Mouse (Mus musculus) hindbrain, embryonic 12.5 days (tissue): ENCODE measurements around the gene Crhbp. TPM values are rescaled to one million over a fixed set of nuclear protein-coding genes. Genes with fewer than 3 reads are reported as not detected.

ENCODE experiments used
- ATAC-seq: fragments of 200-750 bp; cut with Nextera tagmentation; 2 replicates; pipeline ENCODE4 v1.8.0; 2017; ENCODE audit warnings: moderate TSS enrichment; ENCODE audit not compliant: low FRiP score
- H3K27ac ChIP-seq: fragments of 300-500 bp; sonication (generic); 2 replicates; pipeline ENCODE4 v1.5.1; 2016; ENCODE audit warnings: mild to moderate bottlenecking
- H3K27me3 ChIP-seq: fragments of 300-500 bp; sonication (generic); 2 replicates; pipeline ENCODE4 v1.6.1; 2016; ENCODE audit warnings: mild to moderate bottlenecking
- H3K36me3 ChIP-seq: fragments of 300-500 bp; sonication (generic); 2 replicates; pipeline ENCODE4 v1.6.1; 2016; ENCODE audit warnings: mild to moderate bottlenecking
- H3K4me1 ChIP-seq: fragments of 300-500 bp; sonication (generic); 2 replicates; pipeline ENCODE4 v1.6.1; 2016
- H3K4me2 ChIP-seq: fragments of 300-500 bp; sonication (generic); replicated peaks from 2 replicates; pipeline ENCODE4 v1.6.1; 2016; ENCODE audit warnings: mild to moderate bottlenecking
- H3K4me3 ChIP-seq: fragments of 300-500 bp; sonication (generic); 2 replicates; pipeline ENCODE4 v1.5.1; 2016; ENCODE audit warnings: mild to moderate bottlenecking
- H3K9ac ChIP-seq: fragments of 300-500 bp; sonication (generic); 2 replicates; pipeline ENCODE4 v1.6.1; 2016; ENCODE audit warnings: mild to moderate bottlenecking, moderate library complexity
- H3K9me3 ChIP-seq: fragments of 300-500 bp; sonication (generic); replicated peaks from 2 replicates; pipeline ENCODE4 v1.6.1; 2016; ENCODE audit warnings: mild to moderate bottlenecking
- WGBS: fragments of 180-500 bp; shearing (Covaris S2); methylation state at CpG from one replicate; pipeline ENCODE4 v1.1.7; 2016; 5-methylcytosine and 5-hydroxymethylcytosine counted together
- polyA plus RNA-seq: library from polyadenylated mRNA; unstranded; fragments of >200 nt; fragmentation: Nextera tagmentation; extraction: Ambion mirVana; gene quantifications from 2 replicates; pipeline ENCODE4 v1.2.1, GENCODE M21; 2016

Gene Crhbp
- 3.8 and 6.2 TPM in 2 replicates for polyA plus RNA-seq

DNA sequence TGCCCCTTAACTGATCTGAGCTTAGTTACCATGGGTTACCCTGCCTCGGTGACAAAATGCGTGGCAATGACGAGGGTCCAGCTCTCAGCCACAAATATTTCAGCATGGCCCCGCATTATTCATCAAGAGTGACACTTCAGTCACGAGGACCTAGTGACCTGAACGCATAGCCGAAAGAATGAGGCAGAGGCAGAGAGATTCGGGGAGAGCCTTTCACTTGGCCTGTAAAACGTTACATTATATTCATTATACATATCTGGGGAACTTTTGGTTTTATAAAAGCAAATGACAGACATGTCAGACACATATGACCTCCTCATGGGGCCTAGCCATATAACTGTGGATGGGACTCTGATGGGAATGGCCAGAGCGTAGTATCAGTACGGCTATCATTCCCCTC lies at the start of gene Crhbp:
Gene Crhbp, minus strand, starts transcription at position 101 of the 400 bp plus-strand sequence.
- H3K4me2 ChIP-seq: peak within 1 kb of the TSS; percentile 78
- peak within 1 kb of the TSS; percentile 38 for H3K4me3 ChIP-seq
- H3K9ac ChIP-seq: peak within 1 kb of the TSS; percentile 48
- H3K36me3 ChIP-seq: no peaks in the 10 kb centered on the region
- ATAC-seq: no peak
- no peak within 1 kb of the TSS for H3K27ac ChIP-seq
- H3K4me1 ChIP-seq: peaks cover 17% of the 10 kb centered on the region
- H3K27me3 ChIP-seq: peaks cover 38% of the 10 kb centered on the region
- WGBS: 41% methylated on average over 11 of the region's 11 CpGs
- no peaks in the 10 kb centered on the region for H3K9me3 ChIP-seq

DNA sequence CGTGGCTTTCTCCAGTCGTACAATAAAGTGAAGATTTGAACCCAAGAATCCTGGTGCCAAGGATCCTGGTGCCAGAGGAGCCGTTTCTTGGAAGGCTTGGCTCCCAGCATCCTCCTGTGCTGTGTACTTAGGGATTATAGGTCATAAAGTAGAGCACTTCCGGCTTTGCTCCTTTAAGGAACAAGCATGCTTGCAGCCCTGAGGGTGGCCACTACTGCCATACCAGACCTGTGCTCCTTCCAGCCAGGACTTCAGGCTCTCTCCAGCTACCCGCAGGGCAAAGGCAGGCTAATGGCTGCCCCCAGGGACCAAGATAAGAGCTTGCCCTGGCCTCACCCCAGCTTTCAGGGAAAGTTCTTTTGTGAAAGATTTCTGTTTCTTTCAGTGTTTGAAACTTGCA lies 48.6 kb upstream of the Crhbp start:
- H3K9me3 ChIP-seq: no peaks in the 10 kb centered on the region

DNA sequence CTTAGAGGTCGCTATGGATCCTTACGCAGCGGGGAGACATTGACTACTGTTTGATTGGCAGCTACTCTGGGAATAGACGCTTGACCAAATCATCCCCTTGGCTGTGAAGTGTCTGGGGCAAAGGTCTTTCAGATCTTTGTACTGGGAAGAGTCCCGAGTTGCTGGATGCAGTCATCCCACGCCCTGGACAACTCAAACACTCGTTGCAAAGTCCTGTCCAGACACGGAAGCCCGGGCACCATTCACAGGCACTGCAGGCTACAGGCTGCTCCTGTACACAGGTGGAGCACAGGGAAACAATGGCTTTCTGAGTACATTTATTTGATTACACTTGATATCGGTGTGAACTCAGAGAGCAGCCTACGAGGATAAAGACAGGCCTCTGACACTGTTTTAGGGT lies 46.6 kb upstream of the Crhbp start:
- no peak overlapping the region for H3K4me3 ChIP-seq
- H3K27me3 ChIP-seq: no peaks in the 10 kb centered on the region
- H3K9me3 ChIP-seq: no peaks in the 10 kb centered on the region

More for the DNA sequence above, 48.6 kb upstream of the Crhbp start:
- H3K36me3 ChIP-seq: no peaks in the 10 kb centered on the region
- no peak overlapping the region for H3K4me3 ChIP-seq
- no peaks in the 10 kb centered on the region for H3K27me3 ChIP-seq
- ATAC-seq: no peak
- H3K4me2 ChIP-seq: no peak overlapping the region
- no peak overlapping the region for H3K27ac ChIP-seq
- H3K9ac ChIP-seq: no peak overlapping the region
- 72% methylated on average over 5 of the region's 5 CpGs for WGBS
- H3K4me1 ChIP-seq: no peaks in the 10 kb centered on the region

DNA sequence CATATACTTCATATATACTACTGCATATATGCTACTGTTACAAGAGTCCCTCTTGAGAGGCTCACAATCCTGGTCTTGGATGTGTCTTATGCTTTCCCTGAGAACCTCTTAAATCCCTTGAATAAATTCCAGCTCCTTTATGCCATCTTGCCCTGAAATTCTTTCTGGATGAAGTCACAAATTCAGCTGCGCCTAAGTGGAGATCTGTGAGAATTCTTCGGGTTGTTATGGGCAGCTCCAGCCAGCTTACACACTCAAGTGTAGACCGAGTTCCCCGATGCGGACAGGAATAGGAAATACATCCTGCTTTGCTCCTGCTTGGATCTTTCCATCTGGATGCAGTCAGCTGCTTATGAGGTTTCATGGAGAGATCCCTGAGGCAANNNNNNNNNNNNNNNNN lies 39.9 kb upstream of the Crhbp start:
- no peak for ATAC-seq
- H3K36me3 ChIP-seq: no peaks in the 10 kb centered on the region
- no peak overlapping the region for H3K9ac ChIP-seq
- H3K4me1 ChIP-seq: no peaks in the 10 kb centered on the region
- peaks cover 4% of the 10 kb centered on the region; the same call in 1 of the 2 replicates for H3K27me3 ChIP-seq
- no peak overlapping the region for H3K4me2 ChIP-seq
- H3K9me3 ChIP-seq: no peaks in the 10 kb centered on the region
- H3K27ac ChIP-seq: no peak overlapping the region
- 60% methylated on average over 5 of the region's 5 CpGs for WGBS
- no peak overlapping the region for H3K4me3 ChIP-seq

More for the DNA sequence above, 46.6 kb upstream of the Crhbp start:
- Histone ChIP-seq H3K36me3 (no peaks in the 10 kb centered on the region), H3K4me1 (no peaks in the 10 kb centered on the region), H3K9ac (no peak overlapping the region), H3K27ac (no peak overlapping the region), H3K4me2 (no peak overlapping the region)
- no peak for ATAC-seq
- WGBS: 69% methylated on average over 11 of the region's 11 CpGs

DNA sequence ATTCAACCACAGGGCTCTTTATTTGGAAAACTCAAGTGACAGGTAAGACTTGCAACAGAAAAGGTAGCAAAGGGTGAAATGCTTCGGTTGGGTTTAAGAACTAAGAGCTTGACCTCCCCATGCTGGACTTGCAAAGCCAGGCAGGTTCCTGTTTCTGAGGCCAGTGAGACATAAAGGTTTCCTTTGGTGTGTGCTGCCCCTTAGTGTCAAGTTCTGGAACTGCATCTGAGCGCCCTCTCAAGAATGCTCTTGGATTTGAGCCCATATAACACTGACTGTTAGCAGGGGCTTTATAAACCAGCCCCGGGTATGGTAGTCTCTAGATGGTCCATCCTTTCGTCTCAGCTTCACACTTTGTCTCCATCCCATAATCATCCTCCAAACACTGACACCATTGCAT lies 36.7 kb upstream of the Crhbp start:
- Histone ChIP-seq H3K9ac (no peak overlapping the region), H3K27ac (no peak overlapping the region), H3K4me3 (no peak overlapping the region), H3K4me1 (no peaks in the 10 kb centered on the region), H3K27me3 (peaks cover 4% of the 10 kb centered on the region; the same call in 1 of the 2 replicates), H3K36me3 (no peaks in the 10 kb centered on the region), H3K4me2 (no peak overlapping the region), H3K9me3 (no peaks in the 10 kb centered on the region)
- WGBS: 24% methylated on average over 4 of the region's 4 CpGs
- ATAC-seq: peak; percentile 63; the same call in 1 of the 2 replicates

DNA sequence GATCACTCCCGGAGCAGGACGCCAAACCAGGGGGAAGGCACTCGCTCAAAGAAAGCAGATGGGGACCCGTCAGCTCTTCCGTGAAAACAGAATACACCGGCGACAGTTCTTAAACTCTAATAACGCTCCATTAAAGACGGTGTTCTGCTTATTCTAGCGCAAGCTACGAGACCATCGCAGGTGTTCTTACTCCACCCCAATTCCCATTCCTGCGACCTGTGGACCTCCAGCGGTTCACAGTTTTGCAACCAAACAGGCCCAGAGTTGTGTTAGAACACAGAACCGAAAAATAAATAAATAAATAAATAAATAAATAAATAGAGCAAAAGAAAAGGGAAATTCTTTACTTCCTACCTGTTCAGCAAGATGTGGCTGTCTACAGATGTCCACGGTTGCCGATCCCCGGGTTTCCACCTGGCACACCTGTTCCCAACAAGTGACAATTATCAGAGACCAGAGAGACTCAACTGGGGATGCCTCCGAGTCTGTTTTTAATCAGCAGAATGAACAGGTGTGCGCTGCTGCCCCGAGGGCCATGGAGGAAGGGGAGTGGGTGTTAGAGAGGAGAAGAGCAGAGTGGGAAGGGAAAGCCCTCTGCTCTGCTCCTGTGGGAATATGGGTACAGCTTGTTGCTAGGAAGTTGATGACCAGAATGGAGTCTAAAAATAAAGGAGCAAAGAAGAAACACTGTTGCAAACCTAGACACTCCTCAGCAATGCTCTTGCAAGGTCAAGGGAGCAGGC lies 34.1 kb upstream of the Crhbp start, which contains the start of gene S100z:
Gene S100z, minus strand, starts transcription at position 51 of the 743 bp plus-strand sequence.
- peaks cover 4% of the 10 kb centered on the region; the same call in 1 of the 2 replicates for H3K27me3 ChIP-seq
- ATAC-seq: no peak
- no peaks in the 10 kb centered on the region for H3K9me3 ChIP-seq
- H3K4me2 ChIP-seq: no peak within 1 kb of the TSS
- WGBS: 86% methylated on average over 21 of the region's 21 CpGs
- no peak within 1 kb of the TSS for H3K4me3 ChIP-seq
- H3K4me1 ChIP-seq: no peaks in the 10 kb centered on the region
- no peak within 1 kb of the TSS for H3K27ac ChIP-seq
- H3K36me3 ChIP-seq: no peaks in the 10 kb centered on the region
- H3K9ac ChIP-seq: no peak within 1 kb of the TSS

DNA sequence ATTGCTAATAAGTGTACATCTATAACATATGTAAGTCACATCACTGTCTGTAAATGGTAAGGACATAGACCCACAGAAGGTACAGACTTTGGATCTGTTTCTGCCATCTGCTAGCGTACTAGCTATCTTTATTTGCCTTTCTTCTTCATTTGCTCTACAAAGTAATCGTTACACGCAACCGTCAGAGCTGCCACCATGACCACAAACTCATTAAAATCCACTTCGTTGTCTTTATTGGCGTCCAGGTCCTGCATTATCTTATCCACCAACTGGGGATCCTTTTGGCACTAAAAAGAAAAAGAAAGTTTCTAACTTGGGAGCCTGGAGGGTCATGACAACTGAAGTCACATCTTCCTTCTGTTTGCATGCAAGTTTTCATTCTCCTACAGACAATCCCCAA lies 32.4 kb upstream of the Crhbp start:
- no peaks in the 10 kb centered on the region for H3K36me3 ChIP-seq
- no peaks in the 10 kb centered on the region for H3K9me3 ChIP-seq
- no peak overlapping the region for H3K9ac ChIP-seq
- H3K4me1 ChIP-seq: no peaks in the 10 kb centered on the region
- no peak for ATAC-seq
- no peak overlapping the region for H3K4me3 ChIP-seq
- no peak overlapping the region for H3K4me2 ChIP-seq
- no peak overlapping the region for H3K27ac ChIP-seq
- peaks cover 4% of the 10 kb centered on the region; the same call in 1 of the 2 replicates for H3K27me3 ChIP-seq
- WGBS: 90% methylated on average over 6 of the region's 6 CpGs

DNA sequence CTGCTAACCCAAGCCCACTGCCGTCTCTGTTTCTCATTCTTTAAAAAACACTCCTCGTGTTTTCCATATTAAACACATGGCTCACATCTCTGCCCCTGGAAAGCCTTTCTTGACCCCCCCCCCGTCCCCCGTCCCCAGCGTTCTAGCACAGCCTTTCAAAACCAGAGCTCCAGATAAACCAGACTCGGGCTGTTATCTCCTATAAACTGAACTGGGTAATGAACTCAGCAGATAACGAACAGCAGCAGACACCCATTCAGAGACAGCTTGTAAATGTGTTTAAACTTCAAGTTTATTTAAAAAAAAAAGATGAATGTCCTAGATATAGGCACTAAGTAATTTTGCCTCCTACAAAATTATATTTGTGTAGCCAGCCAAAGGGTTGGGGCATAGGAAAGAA lies 30.4 kb upstream of the Crhbp start:
- no peaks in the 10 kb centered on the region for H3K27me3 ChIP-seq
- H3K36me3 ChIP-seq: no peaks in the 10 kb centered on the region
- 78% methylated on average over 7 of the region's 7 CpGs for WGBS
- ATAC-seq: no peak
- no peak overlapping the region for H3K9ac ChIP-seq
- H3K9me3 ChIP-seq: no peaks in the 10 kb centered on the region
- H3K4me3 ChIP-seq: no peak overlapping the region
- no peaks in the 10 kb centered on the region for H3K4me1 ChIP-seq
- H3K4me2 ChIP-seq: no peak overlapping the region
- H3K27ac ChIP-seq: no peak overlapping the region

DNA sequence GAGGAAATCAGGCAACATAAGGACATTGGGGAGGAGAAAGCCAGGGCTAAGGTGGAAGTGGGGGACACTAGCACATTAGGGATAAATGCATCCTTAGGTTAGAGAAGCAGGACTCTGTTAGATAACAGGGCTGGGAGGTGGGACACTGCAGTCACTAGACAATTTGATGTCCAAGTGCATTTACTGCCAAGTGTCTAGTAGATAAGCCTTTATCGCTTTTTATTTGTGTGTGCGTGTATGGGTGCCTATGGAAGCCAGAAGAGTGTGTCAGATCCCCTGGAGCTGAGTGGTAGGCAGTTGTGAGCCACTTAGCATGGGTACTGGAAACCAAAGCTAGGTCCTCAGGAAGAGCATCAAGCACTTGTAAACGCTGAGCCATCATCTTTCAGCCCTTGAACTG lies 29.6 kb upstream of the Crhbp start:
- no peak for ATAC-seq
- no peak overlapping the region for H3K9ac ChIP-seq
- whole genome bisulfite sequencing: 85% methylated on average over 3 of the region's 3 CpGs
- no peak overlapping the region for H3K27ac ChIP-seq
- no peak overlapping the region for H3K4me2 ChIP-seq
- H3K27me3 ChIP-seq: no peaks in the 10 kb centered on the region
- H3K4me3 ChIP-seq: no peak overlapping the region
- H3K36me3 ChIP-seq: no peaks in the 10 kb centered on the region
- H3K4me1 ChIP-seq: no peaks in the 10 kb centered on the region
- no peaks in the 10 kb centered on the region for H3K9me3 ChIP-seq

DNA sequence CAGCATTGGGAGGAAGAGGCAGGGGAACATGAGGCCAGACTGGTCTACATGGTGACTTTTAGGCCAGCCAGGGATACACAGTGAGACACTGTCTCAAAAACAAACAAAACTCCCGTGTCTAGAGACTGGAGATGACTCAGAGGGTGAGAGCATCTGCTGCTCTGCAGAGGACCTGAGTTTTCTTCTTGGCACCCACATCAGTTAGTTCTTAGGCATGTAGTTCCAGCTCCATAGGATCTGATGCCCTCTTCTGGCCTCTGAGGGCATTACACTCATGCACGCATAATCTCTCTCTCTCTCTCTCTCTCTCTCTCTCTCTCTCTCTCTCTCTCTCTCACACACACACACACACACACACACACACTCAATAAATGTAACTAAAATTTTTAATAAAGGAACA lies 26.2 kb upstream of the Crhbp start:
- Histone ChIP-seq H3K9me3 (no peaks in the 10 kb centered on the region), H3K36me3 (no peaks in the 10 kb centered on the region), H3K27me3 (no peaks in the 10 kb centered on the region), H3K4me3 (no peak overlapping the region), H3K4me2 (no peak overlapping the region), H3K4me1 (no peaks in the 10 kb centered on the region), H3K27ac (no peak overlapping the region), H3K9ac (no peak overlapping the region)
- ATAC-seq: no peak
- 83% methylated on average over 2 of the region's 2 CpGs for WGBS

DNA sequence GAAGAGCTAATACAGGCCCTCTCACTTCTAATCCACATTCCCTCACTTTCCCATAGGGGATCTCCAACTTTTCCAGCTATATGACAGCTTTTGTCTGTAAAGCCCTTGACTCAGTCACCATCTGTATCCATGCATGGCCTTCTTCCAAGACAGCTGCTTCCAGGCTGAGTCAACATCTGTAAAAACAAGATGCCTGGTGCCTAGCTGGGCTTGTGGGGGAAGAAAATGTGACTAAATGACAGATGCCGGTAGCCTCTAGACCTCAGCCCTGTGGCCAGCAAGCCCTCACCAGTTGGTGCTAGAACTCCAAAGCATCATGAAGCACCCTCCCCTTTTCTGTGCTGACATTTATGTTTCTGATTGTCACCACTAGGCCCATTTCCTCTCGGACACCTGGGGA lies 6.8 kb upstream of the Crhbp start:
- Histone ChIP-seq H3K9me3 (no peaks in the 10 kb centered on the region), H3K27me3 (no peaks in the 10 kb centered on the region), H3K4me2 (no peak overlapping the region), H3K4me3 (no peak overlapping the region), H3K36me3 (no peaks in the 10 kb centered on the region), H3K9ac (no peak overlapping the region), H3K27ac (no peak overlapping the region), H3K4me1 (no peaks in the 10 kb centered on the region)
- no peak for ATAC-seq
- WGBS: 58% methylated on average over 2 of the region's 2 CpGs

DNA sequence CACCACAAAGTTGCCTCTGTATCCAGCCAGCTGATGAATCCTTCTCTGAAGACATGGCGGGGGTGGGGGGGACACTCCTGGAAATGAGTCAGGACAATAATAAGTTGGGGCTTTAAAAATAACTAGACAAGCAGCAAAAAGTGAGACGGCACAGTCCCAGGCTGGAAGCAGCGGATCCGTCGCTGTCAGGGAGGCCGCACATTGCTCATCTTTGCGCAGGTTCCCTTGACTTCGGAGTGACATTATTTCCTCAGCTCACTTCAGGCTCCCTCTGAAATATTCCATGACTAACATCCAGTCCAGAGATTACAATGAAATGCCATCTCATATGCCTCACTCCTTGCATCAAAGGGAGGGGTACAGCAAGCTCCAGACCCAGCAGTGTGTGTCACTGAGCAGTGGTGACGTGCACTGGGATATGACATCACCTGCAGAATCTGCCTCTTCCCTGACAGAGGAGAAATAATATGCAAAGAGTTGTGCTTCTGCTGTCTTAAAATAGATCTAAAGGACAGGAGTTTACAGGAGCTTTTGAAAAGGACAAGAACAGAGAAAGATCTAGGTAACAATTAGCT lies 6.0 kb upstream of the Crhbp start:
- H3K4me1 ChIP-seq: no peaks in the 10 kb centered on the region
- H3K36me3 ChIP-seq: no peaks in the 10 kb centered on the region
- no peak overlapping the region for H3K4me3 ChIP-seq
- H3K4me2 ChIP-seq: no peak overlapping the region
- no peak overlapping the region for H3K9ac ChIP-seq
- ATAC-seq: no peak
- H3K27ac ChIP-seq: no peak overlapping the region
- WGBS: 90% methylated on average over 9 of the region's 9 CpGs
- H3K27me3 ChIP-seq: no peaks in the 10 kb centered on the region
- H3K9me3 ChIP-seq: no peaks in the 10 kb centered on the region

DNA sequence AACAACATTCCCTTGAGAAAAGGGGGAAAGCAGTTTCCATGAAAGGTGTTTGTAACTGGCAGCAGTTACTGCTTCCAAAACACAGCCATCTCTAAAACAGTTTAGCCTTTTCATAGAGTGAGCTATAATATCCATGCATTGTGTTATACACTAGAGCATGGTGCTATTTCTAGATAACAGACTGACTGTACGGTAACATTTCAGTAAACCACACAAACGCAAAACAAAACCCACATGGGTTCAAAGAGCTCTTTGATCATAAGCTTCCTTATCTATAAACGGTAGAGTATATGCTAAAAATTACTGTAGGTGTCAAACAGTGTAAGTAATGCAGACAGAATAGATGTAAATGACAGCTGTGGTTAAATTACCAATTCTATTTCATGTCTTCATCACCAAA lies 5.0 kb upstream of the Crhbp start:
- peaks cover under 1% of the 10 kb centered on the region; the same call in 1 of the 2 replicates for H3K4me1 ChIP-seq
- WGBS: 86% methylated on average over 3 of the region's 3 CpGs

More for the DNA sequence above, 5.0 kb upstream of the Crhbp start:
- no peaks in the 10 kb centered on the region for H3K36me3 ChIP-seq
- H3K27me3 ChIP-seq: peaks cover 9% of the 10 kb centered on the region
- H3K4me2 ChIP-seq: no peak overlapping the region
- H3K9ac ChIP-seq: no peak overlapping the region
- H3K9me3 ChIP-seq: no peaks in the 10 kb centered on the region
- ATAC-seq: no peak
- H3K27ac ChIP-seq: no peak overlapping the region
- H3K4me3 ChIP-seq: no peak overlapping the region
